Mouse (Mus musculus): ENCODE results near the gene Ubl7.

- TF ChIP-seq CTCF (IDR thresholded peaks at IDR 0.05 in 2 of 3, conservative IDR thresholded peaks at IDR 0.05 in 1 of 3; ENCODE audit: control insufficient read depth in 1 of 3, insufficient read depth in 1 of 3, low read depth in 2 of 3, low read length in 3 of 3, poor library complexity in 1 of 3, severe bottlenecking in 1 of 3), result no peak
- no peak for TF ChIP-seq ETS1 (IDR thresholded peaks at IDR 0.05; ENCODE audit: low read depth, low read length)
- no peak for TF ChIP-seq POLR2A (IDR thresholded peaks at IDR 0.05; ENCODE audit: control insufficient read depth in 1 of 2, insufficient read depth in 1 of 2, low read depth in 1 of 2, low read length in 2 of 2, poor library complexity in 1 of 2)
- TF ChIP-seq EP300 (IDR thresholded peaks at IDR 0.05; ENCODE audit: low read depth in 1 of 2, low read length in 2 of 2), result no peak
These were observed 58.2 kb downstream of the Ubl7 start for GRCm38 (mm10) chr9:57968783-57969542.

All from MEL (cell line).